ENCODE assay signal across 8 mouse cellular contexts in the genomic region with DNA sequence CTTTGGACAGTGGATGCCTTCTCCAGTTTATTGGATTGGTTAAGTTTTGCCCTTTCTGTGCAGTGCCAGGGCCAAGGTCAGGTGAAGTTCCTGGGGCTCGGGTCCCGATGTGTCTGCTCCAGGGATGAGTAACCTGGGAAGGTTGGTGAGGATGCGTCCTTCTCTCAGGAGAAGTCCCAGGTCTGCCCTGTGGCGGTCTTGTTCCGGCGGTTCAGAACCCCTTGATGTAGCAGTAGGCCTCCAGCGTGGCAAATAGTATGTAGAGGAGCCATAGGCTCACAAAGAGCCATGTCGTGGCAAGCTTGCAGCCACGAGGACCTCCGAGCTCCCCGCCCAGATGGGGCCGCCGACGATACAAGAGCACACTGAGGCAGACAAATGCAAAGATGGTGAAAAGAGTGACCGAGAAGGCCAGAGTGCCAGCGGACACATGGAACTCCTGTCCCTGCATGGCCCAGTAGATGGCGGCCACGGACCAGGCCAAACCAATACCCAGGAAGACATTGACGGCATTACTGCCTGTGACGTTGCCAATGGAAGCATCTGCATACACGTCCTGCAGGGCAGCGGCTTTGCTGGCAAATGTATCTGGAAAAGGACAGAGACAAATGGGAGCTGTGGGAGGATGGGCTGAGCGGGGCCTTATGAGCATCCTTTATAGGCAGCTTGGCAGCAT.
A peak's percentile ranks its signal among the peaks of the same experiment; 100 is the strongest.
DNase-seq lines count a peak whose midpoint lies in the region; ATAC-seq and TF ChIP-seq lines count a peak whose summit lies in the region.

No protein-coding gene starts in this region.

- no peaks in the 10 kb centered on the region for H3K79me2 ChIP-seq in C2C12 (ENCODE audit: control insufficient read depth, insufficient read depth)

- peak; percentile 76 for DNase-seq in adrenal gland, adult 8-10 months
- DNase-seq in embryonic facial prominence, embryonic 10.5 days (ENCODE audit: low spot score), result peak; percentile 79
- DNase-seq in heart, embryonic 10.5 days (ENCODE audit: low spot score), result peak; percentile 86
- DNase-seq in layer of hippocampus, adult 11-12 months (ENCODE audit: low spot score), result peak; percentile 81
- peak; percentile 76 for DNase-seq in liver, postnatal 0 days
- DNase-seq in ovary, postnatal 36 days (ENCODE audit: low spot score), result peak; percentile 61
- DNase-seq in B cell, adult 2 months, result no peak

- peak; percentile 73 for ATAC-seq in liver, postnatal 0 days

- H3K36me3 ChIP-seq in C2C12 (ENCODE audit: control insufficient read depth, insufficient read depth), result no peaks in the 10 kb centered on the region
- no peaks in the 10 kb centered on the region for H3K36me3 ChIP-seq in embryonic facial prominence, embryonic 10.5 days (replicated peaks)
- H3K36me3 ChIP-seq in heart, embryonic 10.5 days, result no peaks in the 10 kb centered on the region
- no peaks in the 10 kb centered on the region for H3K36me3 ChIP-seq in liver, postnatal 0 days (replicated peaks; ENCODE audit: insufficient read depth, low read length)

- H3K4me2 ChIP-seq in liver, postnatal 0 days (ENCODE audit: low read depth, low read length), result no peak overlapping the region

- H3K79me3 ChIP-seq in C2C12 (ENCODE audit: low read depth), result no peaks in the 10 kb centered on the region

- H3K9me3 ChIP-seq in embryonic facial prominence, embryonic 10.5 days, result no peaks in the 10 kb centered on the region
- no peaks in the 10 kb centered on the region for H3K9me3 ChIP-seq in heart, embryonic 10.5 days
- no peaks in the 10 kb centered on the region for H3K9me3 ChIP-seq in liver, postnatal 0 days (ENCODE audit: low read length)

- no peak overlapping the region for H3K9ac ChIP-seq in liver, postnatal 0 days (replicated peaks)

- no peak overlapping the region for H3ac ChIP-seq in C2C12 (ENCODE audit: control insufficient read depth, insufficient read length, low read depth)

- TF ChIP-seq CTCF in C2C12 (IDR thresholded peaks at IDR 0.05; ENCODE audit: control insufficient read depth, insufficient read depth, insufficient read length), result peak; percentile 91
- TF ChIP-seq CTCF in liver, postnatal 0 days (IDR thresholded peaks at IDR 0.05; ENCODE audit: low read depth), result peak; percentile 89

- H3K4me1 ChIP-seq in embryonic facial prominence, embryonic 10.5 days, result peaks cover 13% of the 10 kb centered on the region
- no peaks in the 10 kb centered on the region for H3K4me1 ChIP-seq in heart, embryonic 10.5 days
- no peaks in the 10 kb centered on the region for H3K4me1 ChIP-seq in liver, postnatal 0 days (ENCODE audit: insufficient read depth)

- H3K4me3 ChIP-seq in C2C12 (ENCODE audit: insufficient read depth, poor library complexity, severe bottlenecking), result no peak overlapping the region
- no peak overlapping the region for H3K4me3 ChIP-seq in embryonic facial prominence, embryonic 10.5 days
- no peak overlapping the region for H3K4me3 ChIP-seq in heart, embryonic 10.5 days
- H3K4me3 ChIP-seq in liver, postnatal 0 days (ENCODE audit: low read depth, low read length), result no peak overlapping the region

- peaks cover 14% of the 10 kb centered on the region for H3K27me3 ChIP-seq in C2C12 (ENCODE audit: control insufficient read depth, insufficient read depth, insufficient read length)
- no peaks in the 10 kb centered on the region; the same call in 1 of the 2 replicates for H3K27me3 ChIP-seq in embryonic facial prominence, embryonic 10.5 days (replicated peaks; ENCODE audit: low read depth, poor library complexity, severe bottlenecking)
- no peaks in the 10 kb centered on the region for H3K27me3 ChIP-seq in heart, embryonic 10.5 days (ENCODE audit: insufficient read depth, poor library complexity, severe bottlenecking)
- no peaks in the 10 kb centered on the region for H3K27me3 ChIP-seq in liver, postnatal 0 days (ENCODE audit: insufficient read depth, low read length)

- H3K27ac ChIP-seq in embryonic facial prominence, embryonic 10.5 days (replicated peaks), result no peak overlapping the region
- no peak overlapping the region for H3K27ac ChIP-seq in heart, embryonic 10.5 days
- no peak overlapping the region for H3K27ac ChIP-seq in liver, postnatal 0 days (ENCODE audit: low read depth)

- WGBS in embryonic facial prominence, embryonic 10.5 days, result 29% methylated on average over 23 of the region's 23 CpGs
- WGBS in heart, embryonic 10.5 days, result 34% methylated on average over 23 of the region's 23 CpGs
- 31% methylated on average over 23 of the region's 23 CpGs for WGBS in liver, postnatal 0 days (ENCODE audit: insufficient replicate concordance)

- no peak for TF ChIP-seq EP300 in liver, postnatal 0 days (IDR thresholded peaks at IDR 0.05; ENCODE audit: low read depth)

TF ChIP-seq in C2C12, 6 proteins besides CTCF, POLR2A, EP300 and RAD21:
- TF ChIP-seq FOSL1 (IDR thresholded peaks at IDR 0.05; ENCODE audit: insufficient read depth, low read length, poor library complexity, severe bottlenecking), result no peak
- no peak for TF ChIP-seq MAX (IDR thresholded peaks at IDR 0.05)
- no peak for TF ChIP-seq MYOG (IDR thresholded peaks at IDR 0.05; ENCODE audit: control insufficient read depth, extremely low read depth, insufficient read length)
- no peak for TF ChIP-seq USF1 (IDR thresholded peaks at IDR 0.05; ENCODE audit: low read depth)
- TF ChIP-seq CEBPB (IDR thresholded peaks at IDR 0.05; ENCODE audit: low read depth), result no peak
TF ChIP-seq in C2C12: peak in this region for 0.

Comparison
In these comparisons a context has a peak if more than half of its experiments do, and no peak if none do; other contexts are left out.
1. DNase-seq: peak in adrenal gland, adult 8-10 months (single experiment), embryonic facial prominence, embryonic 10.5 days (single experiment), heart, embryonic 10.5 days (single experiment), layer of hippocampus, adult 11-12 months (single experiment), liver, postnatal 0 days (single experiment) and ovary, postnatal 36 days (single experiment); none in B cell, adult 2 months (0 of 2).